Mouse (Mus musculus) urinary bladder, postnatal 10 days (tissue): Measurements from ENCODE around the gene 1110008L16Rik.
"Not testable (repeated sequence)": the region's sequence is repeated elsewhere in the genome, so short reads cannot be mapped to it uniquely, and the experiment has no call there.

Experiments
- DNase-seq: peaks from one replicate; pipeline ENCODE4 v3.0.0; 2022; ENCODE audit warnings: low spot score

1110008L16Rik gene

DNA sequence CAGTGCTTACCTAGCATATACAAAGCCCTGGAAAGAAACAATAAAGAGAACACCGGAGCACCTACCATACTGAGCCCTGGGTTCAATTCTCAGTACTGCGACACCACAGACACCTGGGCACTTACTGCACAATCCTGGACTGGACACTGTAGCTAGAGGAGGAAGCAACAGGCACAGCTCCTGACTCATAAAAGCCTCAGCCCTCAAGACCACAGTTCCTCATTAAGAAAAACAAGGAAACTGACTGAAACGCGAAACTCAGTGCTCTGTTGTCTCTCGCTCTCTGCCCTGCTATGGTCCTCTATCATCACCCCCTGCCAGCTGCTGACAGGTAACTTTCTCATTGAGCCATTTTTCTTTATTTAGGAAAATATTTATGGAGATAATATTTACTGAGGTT is at the start of gene 1110008L16Rik:
1110008L16Rik (plus strand) TSS at position 242 of the 400 bp plus-strand sequence.
- DNase-seq, result no peak

DNA sequence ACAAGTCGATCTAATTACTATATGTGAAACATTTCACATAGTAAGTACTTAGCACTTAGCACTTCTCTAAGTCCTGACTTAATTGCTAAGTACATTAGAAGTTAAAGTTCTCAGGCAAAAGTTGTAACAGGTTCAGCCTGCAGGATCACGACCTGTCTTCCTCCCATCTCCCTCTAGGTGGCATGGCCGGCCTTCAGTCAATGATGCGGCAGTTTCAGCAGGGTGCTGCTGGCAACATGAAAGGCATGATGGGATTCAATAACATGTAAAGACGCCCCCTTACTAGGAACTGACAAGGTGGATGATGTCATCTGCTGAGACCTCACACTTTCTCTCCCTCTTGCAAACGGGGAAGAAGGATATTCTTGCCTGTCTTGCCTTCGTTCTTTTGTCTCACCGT is 37.4 kb upstream of the 1110008L16Rik start:
- not testable (repeated sequence) for DNase-seq

DNA sequence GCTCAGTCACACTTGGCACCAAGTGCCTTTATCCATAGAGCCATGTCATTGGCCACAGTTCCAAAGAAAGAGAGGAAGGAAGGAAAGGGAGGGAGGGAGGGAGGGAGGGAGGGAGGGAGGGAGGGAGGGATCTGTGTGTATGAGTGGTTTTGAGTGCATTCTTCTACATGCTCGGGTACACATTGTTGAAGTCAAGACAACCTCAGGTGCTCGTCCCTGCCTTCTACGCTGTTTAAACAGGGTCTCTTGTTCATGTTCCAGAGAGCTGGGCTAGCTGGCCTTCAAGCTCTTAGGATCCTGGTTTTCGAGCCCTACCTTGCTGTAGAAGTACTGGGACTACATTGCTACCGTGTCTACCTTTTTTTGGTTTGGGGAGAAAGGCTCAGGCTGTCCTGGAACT is 36.0 kb upstream of the 1110008L16Rik start:
- DNase-seq, result not testable (repeated sequence)

DNA sequence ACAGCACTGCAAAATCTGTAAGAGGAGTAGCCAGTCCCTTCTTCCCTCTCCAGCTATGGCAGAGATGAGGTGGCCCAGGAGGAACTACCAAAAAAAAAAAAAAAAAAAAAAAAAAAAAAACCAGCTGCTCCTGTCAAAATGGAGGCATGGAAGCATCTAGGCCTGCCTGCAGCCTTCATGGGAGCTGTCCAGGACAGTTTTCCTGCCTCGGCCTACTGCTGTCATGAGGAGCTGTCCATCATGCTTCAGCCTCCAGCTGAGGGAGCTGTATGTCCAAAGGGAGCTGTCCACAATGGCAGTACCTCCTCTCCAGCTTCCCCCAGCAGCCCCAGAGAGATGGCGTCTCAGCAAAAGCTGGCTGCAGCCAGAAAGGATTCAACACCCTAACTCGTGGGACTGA is 27.1 kb upstream of the 1110008L16Rik start:
- DNase-seq, result no peak

DNA sequence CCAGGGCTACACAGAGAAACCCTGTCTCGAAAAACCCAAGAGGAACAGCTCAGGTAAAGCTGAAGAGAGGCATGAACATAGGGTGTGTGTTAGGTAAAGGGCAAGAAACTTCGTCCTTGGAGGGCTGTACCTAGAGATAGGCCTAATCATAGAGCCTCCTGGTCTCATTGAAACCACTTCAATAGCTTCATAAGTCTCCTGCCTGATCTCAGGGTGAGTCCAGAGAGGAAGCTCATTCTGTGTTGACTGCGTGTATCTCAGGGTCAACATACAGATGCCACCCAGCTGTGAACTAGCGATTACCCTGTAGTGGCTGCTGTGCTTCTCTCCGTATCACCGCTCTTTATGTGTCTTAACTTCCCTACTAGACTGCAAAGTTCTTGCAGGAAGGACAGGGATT is 21.8 kb upstream of the 1110008L16Rik start:
- DNase-seq, result not testable (repeated sequence)

DNA sequence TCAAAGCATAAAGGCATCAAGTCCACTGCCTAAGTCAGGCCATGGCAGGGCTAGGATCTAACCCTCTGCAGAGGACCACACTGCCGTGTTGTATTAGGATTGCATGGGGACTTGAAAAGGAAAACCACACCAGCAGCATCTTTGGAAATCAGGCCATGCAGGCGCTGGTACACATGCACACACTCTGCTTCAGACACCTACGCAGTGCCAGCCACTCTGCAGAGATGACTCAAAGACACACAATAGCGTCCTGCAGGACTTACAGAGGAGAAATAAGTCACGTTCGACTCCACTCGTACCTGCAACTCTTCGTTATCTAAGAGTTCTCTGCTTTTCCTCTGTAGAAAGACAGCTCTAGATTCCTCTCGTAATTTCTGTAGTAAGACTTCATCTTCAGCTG is 1.3 kb upstream of the 1110008L16Rik start:
- no peak for DNase-seq

DNA sequence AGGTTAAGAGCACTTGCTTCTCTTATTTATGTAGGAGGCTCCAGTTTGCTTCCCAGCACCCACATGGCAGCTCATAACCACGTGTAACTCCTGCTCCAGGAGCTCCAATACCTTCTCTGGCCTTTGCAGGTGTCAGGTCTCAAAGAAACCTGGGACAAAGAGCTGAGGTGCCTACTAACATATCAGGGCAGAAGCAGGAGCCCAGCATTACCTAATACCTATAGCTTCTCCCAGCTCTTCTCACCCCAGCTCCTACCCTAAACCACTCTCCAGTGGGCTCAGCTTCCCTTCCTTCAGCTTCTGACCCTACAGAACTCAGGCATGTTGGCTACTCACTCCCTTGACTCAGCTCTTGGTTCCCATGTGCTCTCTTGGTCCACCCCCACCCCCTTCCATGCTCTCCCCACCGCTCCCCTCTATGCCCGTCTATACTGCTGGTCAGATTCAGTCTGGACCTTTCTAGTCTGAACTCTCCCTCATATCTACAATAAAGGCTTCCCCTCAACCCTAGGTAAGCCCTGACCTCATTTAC is 1.5 kb downstream of the 1110008L16Rik start:
- no peak for DNase-seq

DNA sequence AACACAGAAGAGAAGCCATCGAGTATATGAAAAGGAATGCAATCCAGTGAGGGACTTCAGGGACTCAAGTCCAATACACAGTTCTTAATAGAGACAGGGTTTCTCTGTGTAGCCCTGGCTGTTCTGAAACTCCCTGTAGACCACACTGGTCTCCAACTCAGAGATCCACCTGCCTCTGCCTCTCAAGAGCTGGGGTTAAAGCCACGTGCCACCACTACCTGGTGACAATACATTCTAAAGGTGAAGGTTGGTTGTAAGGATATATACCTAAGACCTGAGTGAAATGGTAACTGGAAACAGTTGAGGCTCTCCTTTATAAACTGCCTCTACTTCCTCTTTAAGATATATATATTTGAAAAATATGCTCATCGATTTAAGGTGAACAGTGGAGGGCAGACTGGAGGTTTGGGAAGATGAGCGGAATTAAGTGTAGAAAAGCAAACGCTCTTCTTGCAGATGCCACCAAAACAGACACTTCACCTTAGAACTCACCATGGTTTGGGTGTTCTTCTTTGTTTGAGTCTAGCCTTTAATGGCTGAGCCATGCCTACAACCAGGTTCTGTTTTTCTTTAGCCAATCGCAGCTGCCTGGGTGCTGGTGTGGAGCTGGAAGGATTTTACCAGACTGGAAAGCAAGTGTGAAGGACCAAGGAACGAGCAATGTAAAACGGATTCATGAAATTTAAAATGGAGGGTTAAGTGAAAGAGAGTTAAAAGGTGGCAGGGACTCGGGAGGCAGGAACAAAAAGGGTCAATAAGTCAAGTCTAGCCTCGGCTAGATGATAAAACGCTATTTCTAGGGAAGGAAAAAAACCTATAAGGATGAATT is 2.3 kb downstream of the 1110008L16Rik start:
- no peak for DNase-seq

DNA sequence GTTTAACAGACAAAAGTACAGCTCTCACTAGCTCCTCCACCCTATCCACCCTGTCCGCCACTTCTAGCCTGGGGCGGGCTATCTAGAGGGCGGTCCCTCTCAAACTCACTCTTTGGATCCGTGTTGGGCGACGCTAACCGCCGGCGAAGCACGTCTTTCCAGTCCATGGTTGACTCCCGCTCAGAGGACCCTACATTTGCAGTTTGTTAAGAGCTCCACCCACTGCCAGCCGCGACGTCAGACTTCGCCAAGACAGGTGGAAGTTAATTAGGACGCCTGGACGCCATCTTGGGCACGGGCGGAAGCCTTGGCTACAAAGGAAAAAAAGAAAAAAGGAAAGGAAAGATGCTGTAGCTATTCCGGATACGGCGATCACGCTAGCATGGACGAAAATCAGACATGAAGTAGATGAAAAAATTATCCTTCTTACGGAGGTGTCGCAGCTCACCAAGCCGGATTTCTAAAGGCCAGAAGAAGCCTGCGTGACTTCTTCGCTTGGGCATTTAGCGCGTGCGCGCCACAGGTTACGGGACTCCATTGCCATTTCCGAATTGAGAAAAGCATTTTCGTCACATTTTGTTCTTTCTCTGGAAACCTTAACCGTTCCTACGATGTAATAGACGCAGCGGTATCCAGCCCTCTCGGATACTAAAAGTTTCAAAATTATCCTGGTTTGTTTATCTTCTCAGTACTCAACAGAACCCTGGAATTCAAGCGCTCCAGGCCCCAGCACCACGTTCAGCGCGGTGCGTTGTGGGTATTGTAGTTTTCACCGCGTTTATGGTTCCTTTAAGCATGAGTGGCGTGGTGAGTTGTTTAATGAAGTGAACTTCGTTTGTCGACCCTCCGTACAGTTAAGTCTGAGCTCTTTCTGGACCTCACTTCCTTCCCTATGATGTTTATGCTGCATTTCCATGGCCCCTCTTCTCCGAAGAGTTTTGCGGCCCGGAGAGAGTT is 3.4 kb downstream of the 1110008L16Rik start, which contains the start of gene Ppp2r3c:
Ppp2r3c (minus strand) TSS at position 514 of the 957 bp plus-strand sequence.
- DNase-seq, result peak; percentile 49

DNA sequence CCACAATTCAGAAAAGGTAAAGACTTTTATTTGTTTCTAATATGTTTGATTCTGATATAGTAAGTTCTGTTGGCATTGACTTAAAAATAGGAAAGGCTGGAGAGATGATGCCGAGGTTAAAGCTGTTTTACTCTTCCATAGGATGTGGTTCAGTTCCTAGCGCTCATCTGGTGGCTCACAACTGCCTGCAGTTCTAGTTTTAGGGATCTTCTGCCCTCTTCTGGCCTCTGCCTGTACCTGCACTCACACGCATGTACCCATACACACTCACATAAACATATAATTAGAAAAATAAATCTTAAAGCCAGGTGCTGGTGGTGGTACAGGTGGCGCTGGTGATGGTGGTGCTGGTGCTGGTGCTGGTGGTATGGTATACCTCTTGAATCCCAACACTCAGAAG is 7.0 kb downstream of the 1110008L16Rik start:
- no peak for DNase-seq

DNA sequence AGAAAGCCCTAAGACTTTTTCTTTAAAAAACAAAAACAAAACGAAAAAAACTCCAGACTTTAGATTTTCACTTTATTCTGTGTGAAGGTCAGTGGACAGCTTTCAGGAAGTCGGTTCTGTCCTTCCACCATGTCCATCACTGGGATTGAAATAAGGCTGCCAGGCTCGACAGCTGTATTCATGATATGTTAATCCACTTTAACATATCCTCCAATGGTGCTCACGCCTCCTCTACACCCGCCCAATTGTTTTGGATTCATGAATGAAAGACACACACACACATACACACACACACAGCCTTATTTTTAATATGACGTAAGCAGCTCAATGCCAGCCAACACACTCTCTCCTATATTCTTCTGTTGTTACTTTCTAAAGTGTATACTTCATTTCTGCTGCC is 8.2 kb downstream of the 1110008L16Rik start:
- no peak for DNase-seq

DNA sequence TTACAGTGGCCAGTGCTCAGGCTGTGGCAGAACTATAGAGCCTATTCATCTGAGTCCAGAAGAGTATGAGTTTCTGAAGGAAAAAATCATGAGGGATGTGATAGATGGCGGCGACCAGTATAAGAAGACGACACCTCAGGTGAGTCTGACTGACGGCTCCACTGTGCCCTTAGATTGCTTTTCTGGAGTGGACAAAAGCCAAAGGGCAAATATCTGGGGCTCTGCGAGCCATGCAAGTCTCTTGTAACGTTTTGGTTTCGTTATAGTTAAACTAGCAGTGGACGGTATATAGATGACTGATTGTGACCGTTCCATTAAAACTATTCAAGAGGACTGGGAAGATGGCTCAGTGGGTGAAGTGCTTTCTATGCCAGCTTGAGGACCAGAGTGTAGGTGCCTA is 9.4 kb downstream of the 1110008L16Rik start:
- DNase-seq, result no peak

DNA sequence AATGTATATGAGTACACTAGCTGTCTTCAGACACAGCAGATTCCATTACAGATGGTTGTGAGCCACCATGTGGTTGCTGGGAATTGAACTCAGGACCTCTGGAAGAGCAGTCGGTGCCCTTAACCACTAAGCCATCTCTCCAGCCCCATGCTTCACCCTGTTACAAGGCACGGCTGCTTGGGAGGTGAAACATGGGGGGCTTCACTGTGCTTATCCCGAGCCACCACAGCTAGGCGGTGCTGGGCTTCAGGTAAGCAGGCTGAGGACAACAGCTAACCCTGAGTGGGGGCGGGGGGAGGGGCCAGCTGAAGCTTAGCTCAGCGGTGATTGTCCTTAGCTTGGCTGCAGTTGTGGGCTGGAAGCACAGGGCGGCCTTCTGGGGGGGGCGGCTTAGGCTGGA is 10.1 kb downstream of the 1110008L16Rik start:
- no peak for DNase-seq

DNA sequence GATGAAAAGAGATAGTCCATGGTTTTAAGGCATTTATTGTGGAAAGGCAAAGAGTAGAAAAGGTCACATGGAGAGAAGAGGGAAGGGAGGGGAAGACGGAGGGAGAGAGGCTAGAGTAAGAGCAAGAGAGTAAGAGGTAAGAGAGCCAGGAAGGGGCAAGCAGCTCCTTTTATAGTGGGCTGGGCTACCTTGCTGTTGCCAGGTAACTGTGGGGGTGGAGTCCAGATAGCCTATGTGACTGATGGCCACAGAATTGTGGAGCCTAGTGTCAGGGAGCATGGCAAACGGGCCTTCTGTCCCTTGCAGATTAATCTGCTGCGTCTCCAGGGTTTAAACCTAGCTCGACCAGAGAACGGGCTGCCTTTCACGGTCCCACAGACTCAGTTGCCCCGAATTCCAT is 12.5 kb downstream of the 1110008L16Rik start:
- no peak for DNase-seq

DNA sequence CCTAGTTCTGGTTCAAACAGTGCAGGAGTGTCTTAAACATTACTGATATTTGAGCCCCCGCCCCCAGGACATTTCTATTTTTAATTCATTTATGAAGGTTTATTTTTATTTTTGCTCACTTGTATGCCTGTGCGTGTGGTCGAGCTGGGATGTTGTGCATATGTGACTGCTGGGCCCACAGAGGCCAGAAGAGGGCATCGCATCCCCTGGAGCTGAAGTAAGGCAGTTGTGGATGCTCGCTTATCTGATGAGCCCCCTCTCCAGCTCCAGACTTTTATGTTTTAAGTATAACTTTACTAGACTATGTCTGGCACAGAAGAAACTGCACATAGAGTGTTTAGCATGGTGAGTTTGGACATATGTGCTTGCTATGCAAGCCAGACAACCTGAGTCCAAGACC is 14.5 kb downstream of the 1110008L16Rik start:
- no peak for DNase-seq

DNA sequence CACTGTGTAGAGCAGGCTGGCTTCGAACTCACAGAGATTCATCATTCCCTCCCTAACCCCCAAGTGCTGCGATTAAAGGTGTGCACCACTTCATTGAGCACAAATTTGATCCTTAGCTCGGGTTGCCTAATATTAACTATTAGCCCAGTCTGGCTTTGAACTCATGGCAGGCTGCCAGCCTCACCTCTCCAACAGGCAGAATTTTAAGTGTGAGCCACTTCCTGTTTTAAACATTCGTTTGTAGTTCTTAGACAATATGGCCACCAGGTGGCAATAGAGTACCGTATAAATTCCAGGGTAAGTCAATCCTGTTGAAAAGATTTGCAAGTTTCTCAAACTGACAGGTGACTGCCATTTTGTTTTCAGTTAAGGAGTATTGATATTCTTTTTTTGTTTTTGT is 15.8 kb downstream of the 1110008L16Rik start:
- DNase-seq, result peak; percentile 24

DNA sequence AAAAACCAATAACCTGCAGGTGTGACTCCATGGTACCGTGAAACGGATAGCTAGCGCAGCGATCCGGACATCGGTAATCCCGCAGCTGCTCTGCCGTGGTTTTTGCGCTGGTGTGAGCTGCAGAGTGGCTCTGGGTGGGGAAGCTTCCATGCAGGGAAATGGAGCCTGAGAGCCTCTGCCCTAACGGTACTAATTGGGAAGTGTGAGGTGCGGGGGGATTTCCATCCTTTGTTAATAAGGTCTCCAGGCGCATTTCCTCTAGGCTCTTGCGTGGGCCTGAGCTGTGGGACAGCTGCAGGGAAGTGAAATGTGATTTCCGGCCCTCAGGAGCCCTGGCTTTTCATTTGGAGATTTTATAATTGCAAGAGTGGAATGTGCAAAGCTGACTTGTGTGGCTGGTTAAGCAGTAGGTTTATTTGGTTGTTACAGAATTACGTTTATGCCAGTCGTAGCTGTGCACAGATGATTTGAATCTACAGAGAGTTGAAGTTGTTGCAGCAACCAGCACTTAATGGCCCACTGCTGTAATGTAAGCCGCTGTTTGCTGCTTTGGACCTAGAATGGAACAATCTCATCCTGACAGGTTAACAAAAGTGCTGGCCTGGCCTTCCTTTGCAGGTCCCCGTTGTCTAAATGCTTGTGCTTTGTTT is 22.4 kb downstream of the 1110008L16Rik start:
- DNase-seq, result no peak

DNA sequence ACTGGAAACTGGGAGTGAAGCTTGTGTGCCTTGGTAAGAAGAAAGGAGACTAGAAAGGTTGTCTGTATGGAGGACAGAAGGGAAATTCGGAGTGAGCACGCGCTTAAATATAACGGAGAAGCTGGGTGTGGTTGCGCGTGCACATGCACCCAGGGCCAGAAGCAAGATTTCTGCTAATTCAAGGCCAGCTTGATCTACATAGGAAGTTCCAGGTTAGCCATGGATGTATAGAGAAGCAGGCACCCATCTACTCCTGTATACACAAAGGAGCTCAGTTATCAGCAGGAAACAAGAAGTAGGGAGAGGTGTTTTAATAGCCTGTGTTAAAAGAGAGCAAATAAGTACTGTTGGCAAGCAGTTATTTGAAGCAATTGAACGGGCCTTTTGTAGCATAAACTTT is 26.3 kb downstream of the 1110008L16Rik start:
- no peak for DNase-seq

DNA sequence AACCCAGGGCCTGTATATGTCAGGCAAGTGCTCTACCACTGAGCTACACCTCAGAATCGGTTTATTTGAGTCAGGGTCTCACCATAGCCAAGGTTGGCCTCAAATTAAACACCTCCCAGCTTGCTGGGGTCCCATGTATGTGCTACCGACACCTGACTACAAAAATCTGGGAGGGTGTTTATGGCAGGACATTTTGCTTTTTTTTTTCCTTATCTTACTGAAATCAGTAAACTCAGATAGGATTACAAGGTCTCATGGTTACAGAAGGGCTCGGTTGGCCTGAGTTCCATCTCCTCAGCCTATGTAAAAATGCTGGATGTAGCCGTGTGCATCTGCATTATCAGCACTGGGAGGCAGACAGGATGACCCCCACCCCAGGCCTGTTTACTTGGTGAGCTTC is 29.4 kb downstream of the 1110008L16Rik start:
- DNase-seq, result no peak

DNA sequence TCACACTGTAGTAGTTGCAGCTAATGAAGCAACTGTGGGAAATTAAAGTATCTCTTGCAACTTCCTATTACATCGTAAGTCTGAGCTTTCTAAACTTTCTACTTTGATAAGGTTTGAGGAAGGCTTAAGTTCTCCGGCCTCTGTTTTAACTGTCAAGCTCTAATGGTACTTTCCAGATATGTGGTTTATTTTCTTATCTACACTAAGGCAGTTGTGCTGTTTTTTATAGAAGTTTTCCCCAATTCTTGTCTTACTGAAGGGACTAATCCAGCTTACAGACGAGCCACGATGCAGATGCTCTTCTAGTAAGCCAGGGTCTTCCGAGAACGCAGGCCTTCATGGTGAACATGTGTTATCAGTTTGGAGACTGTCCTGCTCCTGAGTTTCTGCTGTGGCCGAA is 30.0 kb downstream of the 1110008L16Rik start:
- DNase-seq, result no peak

DNA sequence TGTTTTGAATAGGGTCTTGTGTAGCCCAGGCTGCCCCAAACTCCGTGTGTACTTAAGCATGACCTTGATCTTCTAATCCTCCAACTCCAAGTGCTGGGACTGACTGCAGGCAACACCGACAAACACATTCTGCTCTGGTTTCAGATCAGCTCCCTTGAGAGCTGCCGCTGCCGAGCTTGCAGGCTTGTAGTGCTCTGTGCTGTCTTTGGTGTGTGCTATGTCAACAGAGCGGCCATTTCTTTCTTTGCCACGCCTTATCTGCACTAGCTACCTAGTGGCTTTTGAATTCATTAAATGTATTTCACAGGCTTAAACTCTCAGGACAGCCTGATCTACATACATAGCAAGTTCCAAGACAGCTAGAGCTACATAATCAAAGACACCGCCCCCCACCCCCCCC is 34.3 kb downstream of the 1110008L16Rik start:
- DNase-seq, result no peak

DNA sequence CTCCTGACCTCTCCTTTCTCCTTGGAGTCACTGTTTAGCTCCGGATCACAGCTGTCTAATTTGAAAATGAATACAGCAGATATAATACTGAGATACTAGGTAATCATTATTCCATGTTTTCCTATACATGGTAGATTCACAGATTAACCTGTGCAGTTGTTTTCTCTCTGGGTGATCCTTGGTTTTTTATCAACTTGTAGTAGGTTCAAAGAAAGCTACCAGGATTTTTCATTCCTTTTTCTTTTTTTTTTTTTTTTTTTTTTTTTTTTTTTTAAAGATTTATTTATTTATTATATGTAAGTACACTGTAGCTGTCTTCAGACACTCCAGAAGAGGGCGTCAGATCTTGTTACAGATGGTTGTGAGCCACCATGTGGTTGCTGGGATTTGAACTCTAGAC is 39.1 kb downstream of the 1110008L16Rik start:
- DNase-seq, result not testable (repeated sequence)
